Mouse (Mus musculus): ENCODE results near the gene Efna4. TPM values are rescaled to one million over a fixed set of nuclear protein-coding genes. Genes with fewer than 3 reads are reported as not detected.

The Efna4 gene
- polyA plus RNA-seq, 1 experiment from 2014 or later, result 53.2 TPM

DNA sequence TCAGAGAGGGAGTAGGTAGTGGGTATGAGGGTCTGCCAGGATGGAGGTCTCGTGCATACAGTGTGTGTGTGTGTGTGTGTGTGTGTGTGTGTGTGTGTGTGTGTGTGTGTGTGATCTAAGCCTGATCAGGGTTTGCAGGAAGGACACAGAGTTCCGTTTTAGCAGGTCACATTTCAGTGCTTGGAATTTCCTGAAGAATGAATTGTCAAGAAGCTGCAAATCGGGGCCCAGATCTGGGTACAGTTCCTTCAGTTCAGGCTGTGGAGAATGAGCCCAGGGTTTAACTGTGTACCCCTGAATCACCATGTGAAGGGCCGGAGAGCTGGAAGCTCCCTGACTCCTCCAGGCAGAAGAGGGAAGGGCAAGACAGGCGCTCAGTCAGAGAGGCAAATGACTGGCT lies 50.5 kb downstream of the Efna4 start:
- Histone ChIP-seq H3K27ac (0 out of 2 replicates have a peak overlapping the region, but pooled peaks have one; percentile 26), H3K4me1 (replicated peaks) (peaks cover 49% of the 10 kb centered on the region), H3K4me2 (no peak overlapping the region), H3K27me3 (peaks cover 4% of the 10 kb centered on the region; the same call in 1 of the 2 replicates), H3K9me3 (no peaks in the 10 kb centered on the region), H3K4me3 (replicated peaks) (no peak overlapping the region), H3K9ac (replicated peaks) (0 out of 2 replicates have a peak overlapping the region, but pooled peaks have one; percentile 0), H3K36me3 (no peaks in the 10 kb centered on the region)
- WGBS, result 52% methylated on average over 5 of the region's 5 CpGs
- no peak for ATAC-seq (ENCODE audit: insufficient number of reproducible peaks, insufficient read depth, low FRiP score, low TSS enrichment, low read depth)

DNA sequence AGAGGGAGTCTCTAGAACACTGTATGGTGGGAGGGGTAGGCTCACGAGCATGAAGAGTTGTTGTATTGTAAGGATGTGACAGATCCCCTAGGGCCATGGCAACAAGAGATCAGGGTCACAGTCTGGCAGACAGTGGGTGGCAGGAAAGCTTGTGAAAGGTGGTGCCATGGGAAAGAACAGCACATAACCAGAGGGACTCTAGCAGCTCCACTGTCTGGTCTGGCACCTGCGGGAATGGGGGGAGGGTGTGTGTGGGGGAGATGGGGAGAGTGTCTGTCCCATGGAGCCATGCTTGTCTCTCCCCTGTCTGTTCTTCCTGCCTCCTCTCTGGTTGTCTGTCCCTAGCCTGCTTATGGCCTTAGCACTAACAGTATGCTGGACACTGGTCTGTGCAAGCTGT lies 52.3 kb downstream of the Efna4 start:
- no peak for ATAC-seq (ENCODE audit: insufficient number of reproducible peaks, insufficient read depth, low FRiP score, low TSS enrichment, low read depth)
- Histone ChIP-seq H3K9ac (replicated peaks) (no peak overlapping the region), H3K9me3 (no peaks in the 10 kb centered on the region), H3K4me3 (replicated peaks) (no peak overlapping the region), H3K36me3 (no peaks in the 10 kb centered on the region), H3K4me2 (no peak overlapping the region), H3K27me3 (peaks cover 10% of the 10 kb centered on the region), H3K4me1 (replicated peaks) (peaks cover 46% of the 10 kb centered on the region), H3K27ac (no peak overlapping the region)
- 44% methylated on average over 2 of the region's 2 CpGs for WGBS

DNA sequence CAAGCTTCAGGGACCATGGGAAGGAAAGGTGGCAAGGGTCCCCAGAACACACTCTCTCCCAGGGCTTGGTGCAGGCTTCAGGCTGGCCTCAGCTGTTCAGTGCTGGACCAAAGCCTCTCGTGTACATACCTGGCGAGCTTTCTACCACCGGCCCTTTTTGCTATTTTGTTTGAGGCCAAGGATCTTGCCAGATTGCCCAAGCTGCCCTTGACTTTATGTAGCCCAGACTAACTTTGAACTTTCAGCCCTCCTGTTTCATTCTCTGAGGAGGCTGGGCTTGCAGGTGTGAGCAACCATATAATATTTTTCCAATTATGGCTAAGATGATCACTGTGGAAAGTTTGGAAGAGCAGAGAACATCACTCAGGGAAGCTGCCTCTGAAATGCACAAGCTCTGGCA lies 53.6 kb downstream of the Efna4 start:
- no peak overlapping the region for H3K9ac ChIP-seq (replicated peaks)
- no peak overlapping the region for H3K4me3 ChIP-seq (replicated peaks)
- no peaks in the 10 kb centered on the region for H3K36me3 ChIP-seq
- peaks cover 18% of the 10 kb centered on the region for H3K27me3 ChIP-seq
- no peaks in the 10 kb centered on the region for H3K9me3 ChIP-seq
- WGBS, result 90% methylated on average over 3 of the region's 3 CpGs
- H3K4me1 ChIP-seq (replicated peaks), result peaks cover 53% of the 10 kb centered on the region
- H3K4me2 ChIP-seq, result no peak overlapping the region
- H3K27ac ChIP-seq, result no peak overlapping the region
- no peak for ATAC-seq (ENCODE audit: insufficient number of reproducible peaks, insufficient read depth, low FRiP score, low TSS enrichment, low read depth)

Other genes starting within 250 kb of the Efna4 start
- 23.4 and 23.7 TPM in 2 replicates for gene Rusc1, start 244.7 kb downstream of the Efna4 start, polyA plus RNA-seq (2016; fragmentation: Nextera tagmentation; extraction: Ambion mirVana)
- 0.14 TPM in 1 of 2 replicates, not detected in the other for gene Gm43738, start 236.9 kb downstream of the Efna4 start, polyA plus RNA-seq (2016; fragmentation: Nextera tagmentation; extraction: Ambion mirVana)
- gene Fdps, start 236.1 kb downstream of the Efna4 start, polyA plus RNA-seq (2016; fragmentation: Nextera tagmentation; extraction: Ambion mirVana), result 247 and 249 TPM in 2 replicates
- gene Pklr, start 201.9 kb downstream of the Efna4 start, polyA plus RNA-seq (2016; fragmentation: Nextera tagmentation; extraction: Ambion mirVana), result 0.24 and 0.36 TPM in 2 replicates
- 2.2 and 2.8 TPM in 2 replicates for gene Hcn3, start 177.8 kb downstream of the Efna4 start, polyA plus RNA-seq (2016; fragmentation: Nextera tagmentation; extraction: Ambion mirVana)
- gene Clk2, start 173.2 kb downstream of the Efna4 start, polyA plus RNA-seq (2016; fragmentation: Nextera tagmentation; extraction: Ambion mirVana), result 50.3 and 54.7 TPM in 2 replicates
- gene Scamp3, start 160.6 kb downstream of the Efna4 start, polyA plus RNA-seq (2016; fragmentation: Nextera tagmentation; extraction: Ambion mirVana), result 102 and 107 TPM in 2 replicates
- 27.4 and 33.8 TPM in 2 replicates for gene Fam189b, start 154.9 kb downstream of the Efna4 start, polyA plus RNA-seq (2016; fragmentation: Nextera tagmentation; extraction: Ambion mirVana)
- 26.3 and 28.8 TPM in 2 replicates for gene Gba, start 135.1 kb downstream of the Efna4 start, polyA plus RNA-seq (2016; fragmentation: Nextera tagmentation; extraction: Ambion mirVana)
- 44.2 and 52.7 TPM in 2 replicates for gene Thbs3, start 122.8 kb downstream of the Efna4 start, polyA plus RNA-seq (2016; fragmentation: Nextera tagmentation; extraction: Ambion mirVana)
- 212 and 217 TPM in 2 replicates for gene Mtx1, start 110.9 kb downstream of the Efna4 start, polyA plus RNA-seq (2016; fragmentation: Nextera tagmentation; extraction: Ambion mirVana)
- gene Muc1, start 109.0 kb downstream of the Efna4 start, polyA plus RNA-seq (2016; fragmentation: Nextera tagmentation; extraction: Ambion mirVana), result 0.53 and 1.0 TPM in 2 replicates
- gene Krtcap2, start 92.1 kb downstream of the Efna4 start, polyA plus RNA-seq (2016; fragmentation: Nextera tagmentation; extraction: Ambion mirVana), result 316 and 333 TPM in 2 replicates
- gene Trim46, start 91.7 kb downstream of the Efna4 start, polyA plus RNA-seq (2016; fragmentation: Nextera tagmentation; extraction: Ambion mirVana), result 6.1 and 6.3 TPM in 2 replicates
- 93.9 and 102 TPM in 2 replicates for gene Dpm3, start 78.7 kb downstream of the Efna4 start, polyA plus RNA-seq (2016; fragmentation: Nextera tagmentation; extraction: Ambion mirVana)
- 58.5 and 66.3 TPM in 2 replicates for gene Slc50a1, start 67.5 kb downstream of the Efna4 start, polyA plus RNA-seq (2016; fragmentation: Nextera tagmentation; extraction: Ambion mirVana)
- 36.9 and 40.4 TPM in 2 replicates for gene Efna1, start 56.9 kb downstream of the Efna4 start, polyA plus RNA-seq (2016; fragmentation: Nextera tagmentation; extraction: Ambion mirVana)
- gene Efna3, start 15.1 kb downstream of the Efna4 start, polyA plus RNA-seq (2016; fragmentation: Nextera tagmentation; extraction: Ambion mirVana), result 17.6 and 21.3 TPM in 2 replicates
- gene Adam15, start 12.0 kb upstream of the Efna4 start, polyA plus RNA-seq (2016; fragmentation: Nextera tagmentation; extraction: Ambion mirVana), result 27.0 and 32.1 TPM in 2 replicates
- gene Dcst2, start 23.9 kb upstream of the Efna4 start, polyA plus RNA-seq (2016; fragmentation: Nextera tagmentation; extraction: Ambion mirVana), result 0.18 and 0.20 TPM in 2 replicates
- 0.26 and 0.40 TPM in 2 replicates for gene Dcst1, start 27.2 kb upstream of the Efna4 start, polyA plus RNA-seq (2016; fragmentation: Nextera tagmentation; extraction: Ambion mirVana)
- gene Zbtb7b, start 56.7 kb upstream of the Efna4 start, polyA plus RNA-seq (2016; fragmentation: Nextera tagmentation; extraction: Ambion mirVana), result 0.79 and 1.2 TPM in 2 replicates
- 1.0 TPM in 1 of 2 replicates, not detected in the other for gene Lenep, start 64.8 kb upstream of the Efna4 start, polyA plus RNA-seq (2016; fragmentation: Nextera tagmentation; extraction: Ambion mirVana)
- 25.0 and 26.4 TPM in 2 replicates for gene Flad1, start 73.8 kb upstream of the Efna4 start, polyA plus RNA-seq (2016; fragmentation: Nextera tagmentation; extraction: Ambion mirVana)
- gene Cks1b, start 80.4 kb upstream of the Efna4 start, polyA plus RNA-seq (2016; fragmentation: Nextera tagmentation; extraction: Ambion mirVana), result 585 and 619 TPM in 2 replicates
- gene Shc1, start 80.4 kb upstream of the Efna4 start, polyA plus RNA-seq (2016; fragmentation: Nextera tagmentation; extraction: Ambion mirVana), result 84.4 and 90.9 TPM in 2 replicates
- 62.4 and 64.0 TPM in 2 replicates for gene Pygo2, start 92.2 kb upstream of the Efna4 start, polyA plus RNA-seq (2016; fragmentation: Nextera tagmentation; extraction: Ambion mirVana)
- gene Pbxip1, start 98.7 kb upstream of the Efna4 start, polyA plus RNA-seq (2016; fragmentation: Nextera tagmentation; extraction: Ambion mirVana), result 27.4 and 28.5 TPM in 2 replicates
- gene Pmvk, start 116.5 kb upstream of the Efna4 start, polyA plus RNA-seq (2016; fragmentation: Nextera tagmentation; extraction: Ambion mirVana), result 53.4 and 55.1 TPM in 2 replicates
- gene Kcnn3, start 182.1 kb upstream of the Efna4 start, polyA plus RNA-seq (2016; fragmentation: Nextera tagmentation; extraction: Ambion mirVana), result 1.6 and 1.9 TPM in 2 replicates

All from limb, embryonic 12.5 days (tissue).